Mouse (Mus musculus) forebrain, embryonic 15.5 days (tissue): ENCODE measurements around the gene Eif2ak4. TPM values are rescaled to one million over a fixed set of nuclear protein-coding genes. Genes with fewer than 3 reads are reported as not detected.

ENCODE experiments used
- ATAC-seq: fragments of 200-750 bp; cut with Nextera tagmentation; replicated peaks from 2 replicates; pipeline ENCODE4 v1.8.0; 2017; ENCODE audit warnings: mild to moderate bottlenecking, moderate TSS enrichment, moderate library complexity
- H3K27ac ChIP-seq: fragments of 300-500 bp; sonication (generic); replicated peaks from 2 replicates; pipeline ENCODE4 v1.5.1; 2015; ENCODE audit warnings: mild to moderate bottlenecking, inconsistent platforms
- H3K27me3 ChIP-seq: fragments of 300-500 bp; sonication (generic); 2 replicates; pipeline ENCODE4 v1.6.1; 2015; ENCODE audit warnings: inconsistent platforms
- H3K36me3 ChIP-seq: fragments of 300-500 bp; sonication (generic); 2 replicates; pipeline ENCODE4 v1.6.1; 2015; ENCODE audit warnings: mild to moderate bottlenecking, inconsistent platforms
- H3K4me1 ChIP-seq: fragments of 300-500 bp; sonication (generic); 2 replicates; pipeline ENCODE4 v1.6.1; 2015; ENCODE audit warnings: inconsistent platforms
- H3K4me2 ChIP-seq: fragments of 300-500 bp; sonication (generic); replicated peaks from 2 replicates; pipeline ENCODE4 v1.6.1; 2015; ENCODE audit warnings: mild to moderate bottlenecking, inconsistent platforms
- H3K4me3 ChIP-seq: fragments of 300-500 bp; sonication (generic); 2 replicates; pipeline ENCODE4 v1.5.1; 2015; ENCODE audit warnings: mild to moderate bottlenecking, inconsistent platforms
- H3K9ac ChIP-seq: fragments of 300-500 bp; sonication (generic); replicated peaks from 2 replicates; pipeline ENCODE4 v1.6.1; 2015; ENCODE audit warnings: mild to moderate bottlenecking, inconsistent platforms
- H3K9me3 ChIP-seq: fragments of 300-500 bp; sonication (generic); 2 replicates; pipeline ENCODE4 v1.6.1; 2016; ENCODE audit warnings: inconsistent platforms
- WGBS: fragments of 180-500 bp; shearing (Covaris S2); methylation state at CpG from one replicate; pipeline ENCODE4 v1.1.7; 2015; ENCODE audit warnings: mixed read lengths; 5-methylcytosine and 5-hydroxymethylcytosine counted together
- polyA plus RNA-seq: library from polyadenylated mRNA; unstranded; fragments of >200 nt; fragmentation: Nextera tagmentation; extraction: Ambion mirVana; gene quantifications from 2 replicates; pipeline ENCODE4 v1.2.1, GENCODE M21; 2015

Eif2ak4 gene
- 8.1 and 9.5 TPM in 2 replicates for polyA plus RNA-seq

- Histone ChIP-seq H3K27me3 (no peaks in the 10 kb centered on the region), H3K4me3 (peak within 1 kb of the TSS; percentile 87), H3K36me3 (no peaks in the 10 kb centered on the region), H3K9ac (peak within 1 kb of the TSS; percentile 78), H3K27ac (peak within 1 kb of the TSS; percentile 89), H3K4me1 (peaks cover 21% of the 10 kb centered on the region), H3K4me2 (peak within 1 kb of the TSS; percentile 61), H3K9me3 (no peaks in the 10 kb centered on the region)
- WGBS: under 1% methylated on average over 61 of the region's 61 CpGs
- peak; percentile 97 for ATAC-seq
These were observed at the start of gene Eif2ak4 for GRCm38 (mm10) chr2:118388341-118389335. TSS of gene Eif2ak4 (plus strand) at chr2:118388618.

GRCm38 (mm10) chr2:118341295-118341694, 47.1 kb upstream of the Eif2ak4 start:
- no peaks in the 10 kb centered on the region for H3K27me3 ChIP-seq
- no peak overlapping the region for H3K4me2 ChIP-seq
- no peak overlapping the region for H3K4me3 ChIP-seq
- no peak overlapping the region for H3K27ac ChIP-seq
- no peaks in the 10 kb centered on the region for H3K36me3 ChIP-seq
- no peaks in the 10 kb centered on the region for H3K9me3 ChIP-seq
- H3K9ac ChIP-seq: no peak overlapping the region
- no peak for ATAC-seq
- WGBS: 81% methylated on average over 7 of the region's 7 CpGs
- H3K4me1 ChIP-seq: no peaks in the 10 kb centered on the region; the same call in none of the 2 replicates

GRCm38 (mm10) chr2:118343897-118344296, 44.5 kb upstream of the Eif2ak4 start:
- whole genome bisulfite sequencing: 67% methylated on average over 3 of the region's 3 CpGs
- Histone ChIP-seq H3K36me3 (no peaks in the 10 kb centered on the region), H3K9me3 (no peaks in the 10 kb centered on the region), H3K27ac (no peak overlapping the region), H3K9ac (no peak overlapping the region), H3K4me2 (no peak overlapping the region), H3K27me3 (no peaks in the 10 kb centered on the region), H3K4me1 (no peaks in the 10 kb centered on the region; the same call in none of the 2 replicates), H3K4me3 (no peak overlapping the region)
- no peak for ATAC-seq

GRCm38 (mm10) chr2:118345535-118345934, 42.9 kb upstream of the Eif2ak4 start:
- Histone ChIP-seq H3K4me2 (no peak overlapping the region), H3K9me3 (no peaks in the 10 kb centered on the region), H3K27ac (no peak overlapping the region), H3K4me3 (no peak overlapping the region), H3K9ac (no peak overlapping the region), H3K27me3 (no peaks in the 10 kb centered on the region), H3K4me1 (no peaks in the 10 kb centered on the region; the same call in 1 of the 2 replicates), H3K36me3 (no peaks in the 10 kb centered on the region)
- 11% methylated on average over 1 of the region's 1 CpGs for WGBS
- ATAC-seq: no peak

- Histone ChIP-seq H3K4me3 (no peak overlapping the region), H3K9me3 (no peaks in the 10 kb centered on the region), H3K4me1 (no peaks in the 10 kb centered on the region), H3K27me3 (no peaks in the 10 kb centered on the region), H3K9ac (no peak overlapping the region), H3K27ac (no peak overlapping the region), H3K36me3 (no peaks in the 10 kb centered on the region), H3K4me2 (no peak overlapping the region)
- 29% methylated on average over 4 of the region's 4 CpGs for WGBS
- ATAC-seq: no peak
These were observed 34.9 kb upstream of the Eif2ak4 start for GRCm38 (mm10) chr2:118353498-118353897.

- Histone ChIP-seq H3K4me1 (no peaks in the 10 kb centered on the region), H3K9ac (no peak overlapping the region), H3K4me2 (no peak overlapping the region), H3K27ac (no peak overlapping the region), H3K27me3 (no peaks in the 10 kb centered on the region), H3K4me3 (no peak overlapping the region), H3K9me3 (no peaks in the 10 kb centered on the region), H3K36me3 (no peaks in the 10 kb centered on the region)
- WGBS: 34% methylated on average over 4 of the region's 4 CpGs
- ATAC-seq: no peak
These were observed 34.5 kb upstream of the Eif2ak4 start for GRCm38 (mm10) chr2:118353916-118354403.

GRCm38 (mm10) chr2:118355138-118355719, 33.2 kb upstream of the Eif2ak4 start:
- 51% methylated on average over 6 of the region's 6 CpGs for WGBS
- Histone ChIP-seq H3K27me3 (no peaks in the 10 kb centered on the region), H3K36me3 (no peaks in the 10 kb centered on the region), H3K9ac (no peak overlapping the region), H3K4me1 (no peaks in the 10 kb centered on the region), H3K4me2 (no peak overlapping the region), H3K9me3 (no peaks in the 10 kb centered on the region), H3K27ac (no peak overlapping the region), H3K4me3 (no peak overlapping the region)
- ATAC-seq: no peak

GRCm38 (mm10) chr2:118371841-118372240, 16.6 kb upstream of the Eif2ak4 start:
- Histone ChIP-seq H3K4me2 (no peak overlapping the region; the same call in 1 of the 2 replicates), H3K27me3 (peaks cover 3% of the 10 kb centered on the region; the same call in 1 of the 2 replicates), H3K27ac (no peak overlapping the region), H3K4me1 (peaks cover 22% of the 10 kb centered on the region), H3K9ac (no peak overlapping the region), H3K9me3 (no peaks in the 10 kb centered on the region), H3K4me3 (no peak overlapping the region), H3K36me3 (no peaks in the 10 kb centered on the region)
- 41% methylated on average over 1 of the region's 1 CpGs for WGBS
- no peak for ATAC-seq

GRCm38 (mm10) chr2:118372561-118372900, 15.9 kb upstream of the Eif2ak4 start:
- Histone ChIP-seq H3K4me1 (peaks cover 22% of the 10 kb centered on the region), H3K9ac (peak overlapping the region; percentile 59; the same call in 1 of the 2 replicates), H3K4me3 (peak overlapping the region; percentile 50), H3K9me3 (no peaks in the 10 kb centered on the region), H3K27ac (no peak overlapping the region), H3K36me3 (no peaks in the 10 kb centered on the region), H3K27me3 (peaks cover 3% of the 10 kb centered on the region; the same call in 1 of the 2 replicates), H3K4me2 (peak overlapping the region; percentile 93)
- whole genome bisulfite sequencing: 7% methylated on average over 11 of the region's 11 CpGs
- no peak for ATAC-seq

- peak within 1 kb of the TSS; percentile 60 for H3K27ac ChIP-seq
- peaks cover 3% of the 10 kb centered on the region; the same call in 1 of the 2 replicates for H3K27me3 ChIP-seq
- peak; percentile 88 for ATAC-seq
- peak within 1 kb of the TSS; percentile 59 for H3K9ac ChIP-seq
- peaks cover 22% of the 10 kb centered on the region for H3K4me1 ChIP-seq
- H3K4me3 ChIP-seq: peak within 1 kb of the TSS; percentile 50
- under 1% methylated on average over 47 of the region's 59 CpGs for WGBS
- H3K4me2 ChIP-seq: peak within 1 kb of the TSS; percentile 93
- H3K9me3 ChIP-seq: no peaks in the 10 kb centered on the region
- no peaks in the 10 kb centered on the region for H3K36me3 ChIP-seq
These were observed 15.4 kb upstream of the Eif2ak4 start, which contains the start of gene Gpr176 for GRCm38 (mm10) chr2:118372901-118373571. TSS of gene Gpr176 (minus strand) at chr2:118373419.

- Histone ChIP-seq H3K27me3 (peaks cover 3% of the 10 kb centered on the region; the same call in 1 of the 2 replicates), H3K36me3 (no peaks in the 10 kb centered on the region), H3K27ac (peak overlapping the region; percentile 60), H3K4me2 (peak overlapping the region; percentile 93), H3K9ac (peak overlapping the region; percentile 59), H3K9me3 (no peaks in the 10 kb centered on the region), H3K4me3 (peak overlapping the region; percentile 50), H3K4me1 (peaks cover 22% of the 10 kb centered on the region)
- WGBS: 2% methylated on average over 43 of the region's 43 CpGs
- ATAC-seq: peak; percentile 92
These were observed 14.7 kb upstream of the Eif2ak4 start for GRCm38 (mm10) chr2:118373572-118374279.
